13 mouse cellular contexts compared by ENCODE assay signal in genomic region chr2:58485152-58485551, GRCm38 (mm10). TPM values are rescaled to one million over a fixed set of nuclear protein-coding genes. Genes with fewer than 3 reads are reported as not detected.
DNase-seq lines count a peak whose midpoint lies in the region; ATAC-seq lines count a peak whose summit lies in the region.
"Had no signal": no experiment of that assay in that cellular context is flagged by ENCODE, and none has a peak within 500 bp of the region (broad histone marks: within the 10 kb centered on the region; RNA-seq: fewer than 3 reads in every experiment).

No protein-coding gene starts in this region.

- peaks cover 58% of the 10 kb centered on the region for H3K4me1 ChIP-seq in heart, embryonic 11.5 days (ENCODE audit: control insufficient read depth, insufficient read depth, low read length)

- WGBS in heart, embryonic 11.5 days (ENCODE audit: insufficient replicate concordance), result 28% methylated on average over 4 of the region's 4 CpGs

- no peak for DNase-seq in heart, adult 8-10 months (ENCODE audit: low spot score)
- peak; percentile 42 to 45 for DNase-seq in right cerebral cortex, postnatal 10 days (ENCODE audit: low spot score in 2 of 2)
- no peak for DNase-seq in right cerebral cortex, postnatal 14 days
- DNase-seq in gonadal fat pad, adult 2 months (ENCODE audit: low read depth), result peak; percentile 72
- DNase-seq in thymus, postnatal 25 days, result no peak
- DNase-seq in kidney, adult 8-10 months, result no peak
- DNase-seq in kidney, postnatal 4 days, result no peak
- DNase-seq: gastrocnemius, postnatal 14 days had no signal

- H3K36me3 ChIP-seq in heart, embryonic 11.5 days (ENCODE audit: control insufficient read depth, insufficient read depth, low read length), result no peaks in the 10 kb centered on the region
- H3K36me3 ChIP-seq: neural tube, embryonic 13.5 days had no signal

- no peak for ATAC-seq in heart, embryonic 11.5 days (replicated peaks; ENCODE audit: insufficient number of reproducible peaks, low FRiP score, low TSS enrichment)

- H3K27ac ChIP-seq in heart, embryonic 11.5 days (ENCODE audit: low read depth, low read length), result peak overlapping the region; percentile 30; the same call in 1 of the 2 replicates
- H3K27ac ChIP-seq: neural tube, embryonic 13.5 days had no signal

- no peak overlapping the region for H3K4me2 ChIP-seq in heart, embryonic 11.5 days
- H3K4me2 ChIP-seq: neural tube, embryonic 13.5 days had no signal

- no peaks in the 10 kb centered on the region for H3K27me3 ChIP-seq in heart, embryonic 11.5 days (ENCODE audit: control insufficient read depth, insufficient read depth, low read length)
- H3K27me3 ChIP-seq: neural tube, embryonic 13.5 days had no signal

- no peak overlapping the region for H3K9ac ChIP-seq in heart, embryonic 11.5 days (ENCODE audit: low read depth, low read length)
- H3K9ac ChIP-seq: neural tube, embryonic 13.5 days had no signal

- no peak overlapping the region for H3K4me3 ChIP-seq in heart, embryonic 11.5 days (ENCODE audit: low read depth, low read length)
- H3K4me3 ChIP-seq: neural tube, embryonic 13.5 days had no signal

- no peaks in the 10 kb centered on the region for H3K9me3 ChIP-seq in heart, embryonic 11.5 days (replicated peaks; ENCODE audit: control insufficient read depth, low read length)
- H3K9me3 ChIP-seq: neural tube, embryonic 13.5 days had no signal

RNA-seq across cellular contexts. Expression of gene Gm17409, which starts 15.2 kb away (rescaled TPM):
- not detected in 2 replicates for polyA plus RNA-seq in heart, embryonic 11.5 days (2014; fragmentation: Nextera tagmentation; extraction: Ambion mirVana)
- not detected for total RNA-seq in heart, adult 8-10 months (2022)
- polyA plus RNA-seq in gonadal fat pad, adult 2 months (2012; rRNA removed), result not detected in 2 replicates
- total RNA-seq: ES-E14; gastrocnemius, postnatal 14 days had no signal
- polyA plus RNA-seq: kidney, postnatal 0 days; liver, embryonic 16.5 days; neural tube, embryonic 13.5 days had no signal

Comparison
In these comparisons a context has a peak if more than half of its experiments do, and no peak if none do; other contexts are left out.
1. DNase-seq: peak in right cerebral cortex, postnatal 10 days (2 of 2) and gonadal fat pad, adult 2 months (single experiment); none in heart, adult 8-10 months (single experiment), right cerebral cortex, postnatal 14 days (single experiment), thymus, postnatal 25 days (single experiment), kidney, adult 8-10 months (0 of 2) and kidney, postnatal 4 days (0 of 2).